Mouse (Mus musculus) stomach, postnatal 0 days (tissue): ENCODE results near the gene Rps3a1. TPM values are rescaled to one million over a fixed set of nuclear protein-coding genes. Genes with fewer than 3 reads are reported as not detected.

Experiments
- ATAC-seq: fragments of 200-750 bp; cut with Nextera tagmentation; 2 replicates; pipeline ENCODE4 v1.8.0; 2017; ENCODE audit not compliant: low FRiP score, low TSS enrichment
- DNase-seq: peaks from one replicate; pipeline ENCODE4 v3.0.0-alpha.2; 2016; ENCODE audit warnings: low spot score
- H3K27ac ChIP-seq: fragments of 300-500 bp; sonication (generic); replicated peaks from 2 replicates; pipeline ENCODE4 v1.5.1; 2014; ENCODE audit warnings: mild to moderate bottlenecking, control low read depth
- H3K27me3 ChIP-seq: fragments of 300-500 bp; sonication (generic); 2 replicates; pipeline ENCODE4 v1.6.1; 2014; ENCODE audit warnings: low read length; ENCODE audit not compliant: control insufficient read depth, insufficient read depth
- H3K36me3 ChIP-seq: fragments of 300-500 bp; sonication (generic); 2 replicates; pipeline ENCODE4 v1.6.1; 2014; ENCODE audit warnings: low read length, mixed read lengths; ENCODE audit not compliant: control insufficient read depth, insufficient read depth
- H3K4me1 ChIP-seq: fragments of 300-500 bp; sonication (generic); replicated peaks from 2 replicates; pipeline ENCODE4 v1.6.1; 2014; ENCODE audit warnings: antibody characterized with exemption; ENCODE audit not compliant: control insufficient read depth, insufficient read depth
- H3K4me2 ChIP-seq: fragments of 300-500 bp; sonication (generic); replicated peaks from 2 replicates; pipeline ENCODE4 v1.6.1; 2014; ENCODE audit warnings: low read depth, mild to moderate bottlenecking, control low read depth, moderate library complexity
- H3K4me3 ChIP-seq: fragments of 300-500 bp; sonication (generic); 2 replicates; pipeline ENCODE4 v1.5.1; 2014; ENCODE audit warnings: low read depth, low read length, control low read depth
- H3K9ac ChIP-seq: fragments of 300-500 bp; sonication (generic); 2 replicates; pipeline ENCODE4 v1.6.1; 2014; ENCODE audit warnings: mild to moderate bottlenecking, low read length, control low read depth, mixed read lengths
- H3K9me3 ChIP-seq: fragments of 300-500 bp; sonication (generic); 2 replicates; pipeline ENCODE4 v1.6.1; 2016; ENCODE audit warnings: low read length; ENCODE audit not compliant: control insufficient read depth
- CTCF ChIP-seq: IDR thresholded peaks from 2 replicates; pipeline ENCODE4 v1.5.1; 2016; ENCODE audit warnings: antibody characterized with exemption, low read depth, mild to moderate bottlenecking, moderate library complexity
- EP300 ChIP-seq: optimal IDR thresholded peaks from 2 replicates; pipeline ENCODE3; 2016; ENCODE audit warnings: antibody characterized with exemption
- WGBS: fragments of 180-500 bp; shearing (Covaris S2); extraction: QIAGEN DNeasy Blood & Tissue Kit; methylation state at CpG from one replicate; pipeline ENCODE4 v1.1.7; 2014; 5-methylcytosine and 5-hydroxymethylcytosine counted together
- polyA plus RNA-seq: library from polyadenylated mRNA; unstranded; fragments of >200 nt; fragmentation: Nextera tagmentation; extraction: Ambion mirVana; gene quantifications from 2 replicates; pipeline ENCODE4 v1.2.1, GENCODE M21; 2015

The Rps3a1 gene
- polyA plus RNA-seq, 1 experiment from 2014 or later, result 1,198 TPM

DNA sequence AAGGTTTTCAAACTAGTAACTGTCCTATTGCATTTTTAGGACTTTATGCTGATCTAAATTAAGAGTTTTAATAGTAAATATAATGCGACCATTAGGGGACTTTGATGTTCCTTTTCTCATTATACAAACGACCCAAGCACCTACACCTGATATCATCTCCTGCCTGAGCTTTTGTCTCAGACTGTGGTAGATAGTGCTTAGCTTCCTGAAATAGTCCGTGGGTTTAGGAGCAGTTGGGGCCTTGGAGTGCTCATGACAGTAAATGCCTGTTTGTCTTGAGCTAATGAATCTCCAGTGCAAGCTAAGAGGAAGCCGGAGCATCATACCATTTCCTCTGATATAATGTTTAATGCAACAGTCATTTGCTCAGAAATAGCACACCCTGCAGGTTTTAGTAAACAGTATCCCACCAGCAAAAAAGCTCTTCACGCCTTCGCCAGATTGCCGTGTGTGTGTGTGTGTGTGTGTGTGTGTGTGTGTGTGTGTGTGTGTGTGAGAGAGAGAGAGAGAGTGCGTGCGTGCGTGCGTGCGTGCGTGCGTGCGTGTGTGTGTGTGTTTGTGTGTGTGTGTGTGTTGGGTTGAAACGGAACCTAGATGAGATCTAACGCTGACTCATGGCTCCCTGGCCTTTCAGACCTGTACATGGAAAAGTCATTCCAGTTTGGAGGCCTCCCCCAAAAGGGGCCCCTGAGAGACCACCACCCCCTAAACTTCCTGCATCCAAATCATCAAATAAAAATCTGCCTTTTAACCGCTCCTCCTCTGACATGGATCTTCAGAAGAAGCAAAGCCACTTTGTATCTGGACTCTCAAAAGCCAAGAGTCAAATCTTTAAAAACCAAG lies 38.8 kb downstream of the Rps3a1 start:
- no peak for ATAC-seq
- 84% methylated on average over 18 of the region's 18 CpGs for WGBS

GRCm38 (mm10) chr3:86101956-86102355 lies 40.5 kb downstream of the Rps3a1 start:
- DNase-seq, result no peak
- H3K36me3 ChIP-seq, result peaks cover 7% of the 10 kb centered on the region
- no peaks in the 10 kb centered on the region for H3K4me1 ChIP-seq
- no peak overlapping the region for H3K4me3 ChIP-seq
- 88% methylated on average over 6 of the region's 6 CpGs for WGBS
- H3K9me3 ChIP-seq, result no peaks in the 10 kb centered on the region
- TF ChIP-seq EP300, result no peak
- TF ChIP-seq CTCF, result no peak
- H3K27me3 ChIP-seq, result no peaks in the 10 kb centered on the region
- no peak overlapping the region for H3K9ac ChIP-seq
- ATAC-seq, result no peak
- H3K4me2 ChIP-seq, result no peak overlapping the region
- H3K27ac ChIP-seq, result no peak overlapping the region

More for the DNA sequence above, 38.8 kb downstream of the Rps3a1 start:
- Histone ChIP-seq H3K27ac (no peak overlapping the region), H3K9ac (no peak overlapping the region), H3K27me3 (no peaks in the 10 kb centered on the region), H3K36me3 (peaks cover 9% of the 10 kb centered on the region), H3K4me3 (no peak overlapping the region), H3K4me1 (no peaks in the 10 kb centered on the region), H3K4me2 (no peak overlapping the region), H3K9me3 (no peaks in the 10 kb centered on the region)
- peak; percentile 28; the same call in 1 of the 2 replicates for TF ChIP-seq CTCF
- TF ChIP-seq EP300, result no peak
- no peak for DNase-seq

- Histone ChIP-seq H3K27ac (no peak overlapping the region), H3K4me1 (no peaks in the 10 kb centered on the region), H3K27me3 (no peaks in the 10 kb centered on the region), H3K9me3 (no peaks in the 10 kb centered on the region), H3K36me3 (peaks cover 6% of the 10 kb centered on the region; the same call in 1 of the 2 replicates), H3K4me3 (no peak overlapping the region), H3K9ac (no peak overlapping the region), H3K4me2 (no peak overlapping the region)
- ATAC-seq, result no peak
- no peak for DNase-seq
- TF ChIP-seq EP300 (no peak), CTCF (no peak)
- WGBS, result 88% methylated on average over 5 of the region's 5 CpGs
These were observed 48.6 kb downstream of the Rps3a1 start for GRCm38 (mm10) chr3:86093907-86094306.

- Histone ChIP-seq H3K27ac (no peak overlapping the region), H3K4me3 (no peak overlapping the region), H3K4me2 (no peak overlapping the region), H3K9me3 (no peaks in the 10 kb centered on the region), H3K36me3 (peaks cover 6% of the 10 kb centered on the region; the same call in 1 of the 2 replicates), H3K9ac (no peak overlapping the region), H3K4me1 (no peaks in the 10 kb centered on the region), H3K27me3 (no peaks in the 10 kb centered on the region)
- ATAC-seq (no peak), DNase-seq (no peak)
- TF ChIP-seq EP300, result no peak
- WGBS, result 63% methylated on average over 6 of the region's 6 CpGs
These were observed 49.2 kb downstream of the Rps3a1 start for GRCm38 (mm10) chr3:86093213-86093845.

Other genes with a start within 250 kb of the Rps3a1 start
- 23.0 and 23.7 TPM in 2 replicates for gene Sh3d19, start 171.6 kb downstream of the Rps3a1 start, polyA plus RNA-seq
- not detected in 2 replicates for gene Prss48, start 140.2 kb downstream of the Rps3a1 start, polyA plus RNA-seq
- 2.6 and 2.9 TPM in 2 replicates for gene Lrba, start 82.0 kb upstream of the Rps3a1 start, polyA plus RNA-seq